Mouse (Mus musculus): Measurements from ENCODE around the gene Kctd7. TPM values are rescaled to one million over a fixed set of nuclear protein-coding genes. Genes with fewer than 3 reads are reported as not detected.

Kctd7 gene
- polyA plus RNA-seq, 1 experiment from 2014 or later, result 5.1 TPM

DNA sequence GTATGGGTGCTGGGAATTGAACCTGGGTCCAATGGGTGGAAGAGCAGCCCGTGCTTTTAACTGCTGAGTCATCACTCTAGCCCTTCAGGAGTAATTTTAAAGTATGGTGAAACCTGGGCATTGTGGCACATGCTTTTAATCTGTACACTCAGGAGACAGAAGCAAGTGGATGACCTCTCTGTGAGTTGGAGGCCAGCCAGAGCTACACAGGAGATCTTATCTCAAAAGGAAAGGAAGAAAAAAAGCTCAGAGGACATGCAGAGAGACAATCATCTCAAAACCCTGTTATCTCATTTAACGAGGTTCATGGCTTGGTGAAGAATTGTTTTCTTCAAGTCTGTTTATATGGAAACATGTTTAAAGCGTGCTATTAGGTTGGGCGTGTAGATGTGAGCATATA lies 59.3 kb downstream of the Kctd7 start:
- no peak for ATAC-seq
- POLR2A ChIA-PET, result no interaction called here
- in situ Hi-C loops (cut with MboI; ENCODE audit: low pct_unique_long_range_greater_than_20kb), result no loop called here
- no peak for TF ChIP-seq CTCF (IDR thresholded peaks at IDR 0.05)
- CTCF ChIA-PET, result interaction anchor here (1.7 kb wide), 1 partner anchor 15 kb away, joined by 3 read pairs; no protein-coding TSS in a partner anchor
- DNase-seq (ENCODE audit: low read depth, low spot score), result no peak
- no peaks in the 10 kb centered on the region for H3K27me3 ChIP-seq

DNA sequence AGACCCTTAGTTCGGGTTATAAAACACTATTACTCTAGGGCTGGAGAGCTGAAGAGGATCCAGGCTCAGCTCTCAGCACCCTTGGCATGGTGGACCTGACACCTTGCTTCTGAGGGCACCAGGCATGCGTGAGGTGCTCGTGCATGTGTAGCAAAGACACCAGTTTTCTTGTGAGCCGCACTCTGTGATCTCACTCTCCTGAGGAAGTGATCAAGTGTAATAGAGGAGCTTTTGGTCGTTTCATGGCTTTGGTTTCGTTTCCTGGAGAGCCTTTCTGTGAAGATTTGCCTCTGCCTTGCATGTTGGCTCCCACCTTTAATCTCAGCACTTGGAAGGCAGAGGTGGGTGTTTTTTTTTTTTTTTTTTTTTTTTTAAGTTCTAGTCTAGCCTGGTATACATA lies 59.9 kb downstream of the Kctd7 start:
- POLR2A ChIA-PET, result interaction anchor here (1.5 kb wide), 1 partner anchor 9 kb away, joined by 3 read pairs; no protein-coding TSS in a partner anchor
- DNase-seq (ENCODE audit: low read depth, low spot score) (no peak), ATAC-seq (no peak)
- in situ Hi-C loops (cut with MboI; ENCODE audit: low pct_unique_long_range_greater_than_20kb), result no loop called here
- no peaks in the 10 kb centered on the region for H3K27me3 ChIP-seq
- CTCF ChIA-PET, result interaction anchor here (1.7 kb wide), 1 partner anchor 15 kb away, joined by 3 read pairs; no protein-coding TSS in a partner anchor
- TF ChIP-seq CTCF (IDR thresholded peaks at IDR 0.05), result no peak

Other genes starting within 250 kb of the Kctd7 start
- gene Zbed5, start 249.1 kb upstream of the Kctd7 start, polyA plus RNA-seq (2021), result 4.0 TPM
- 4.4 TPM for gene Phkg1, start 246.3 kb upstream of the Kctd7 start, polyA plus RNA-seq (2021)
- 5.8 TPM for gene Nupr1l, start 236.3 kb upstream of the Kctd7 start, polyA plus RNA-seq (2021)
- gene Vkorc1l1, start 202.9 kb upstream of the Kctd7 start, polyA plus RNA-seq (2021), result 32.3 TPM
- gene Gusb, start 141.8 kb upstream of the Kctd7 start, polyA plus RNA-seq (2021), result 63.8 TPM
- gene Asl, start 115.6 kb upstream of the Kctd7 start, polyA plus RNA-seq (2021), result 83.6 TPM
- 39.7 TPM for gene Crcp, start 115.6 kb upstream of the Kctd7 start, polyA plus RNA-seq (2021)
- 18.3 TPM for gene Tpst1, start 71.5 kb upstream of the Kctd7 start, polyA plus RNA-seq (2021)
- 33.6 TPM for gene Rabgef1, start 26.9 kb downstream of the Kctd7 start, polyA plus RNA-seq (2021)
- gene Tmem248, start 72.2 kb downstream of the Kctd7 start, polyA plus RNA-seq (2021), result 62.9 TPM
- 93.7 TPM for gene Sbds, start 110.7 kb downstream of the Kctd7 start, polyA plus RNA-seq (2021)
- 34.0 TPM for gene Tyw1, start 110.8 kb downstream of the Kctd7 start, polyA plus RNA-seq (2021)
- not detected for gene Caln1, start 224.6 kb downstream of the Kctd7 start, polyA plus RNA-seq (2021)
- gene A330070K13Rik, start 239.8 kb downstream of the Kctd7 start, polyA plus RNA-seq (2021), result not detected